Mouse (Mus musculus) ES-E14 (cell line): ENCODE data around the gene Vmn1r202. TPM values are rescaled to one million over a fixed set of nuclear protein-coding genes. Genes with fewer than 3 reads are reported as not detected.
"Not testable (repeated sequence)": the region's sequence is repeated elsewhere in the genome, so short reads cannot be mapped to it uniquely, and the experiment has no call there.

Source experiments
- DNase-seq: peaks from one replicate; pipeline ENCODE4 v3.0.0-alpha.2; 2013; ENCODE audit warnings: low read depth, low spot score
- H3K27ac ChIP-seq: 2 replicates; pipeline ENCODE4 v1.5.1; 2012; ENCODE audit warnings: low read depth, mild to moderate bottlenecking, low read length, moderate library complexity, mixed read lengths; ENCODE audit not compliant: poor library complexity, insufficient read depth, severe bottlenecking
- H3K36me3 ChIP-seq: 2 replicates; pipeline ENCODE4 v1.6.1; 2012; ENCODE audit warnings: mild to moderate bottlenecking, low read length, moderate library complexity, mixed read lengths; ENCODE audit not compliant: control insufficient read depth, poor library complexity, insufficient read depth, severe bottlenecking
- H3K4me1 ChIP-seq, 2 experiments: fragments of 150-350 bp in 1 of 2; sonication (generic) in 1 of 2; 2 replicates each; pipeline ENCODE4 v1.6.1; 2012; ENCODE audit warnings: low read length in 2 of 2, mild to moderate bottlenecking in 1 of 2, mixed read lengths in 1 of 2; ENCODE audit not compliant: control insufficient read depth in 2 of 2, insufficient read depth in 2 of 2, poor library complexity in 1 of 2
- H3K4me3 ChIP-seq, 2 experiments: fragments of 150-350 bp in 1 of 2; sonication (generic) in 1 of 2; 2 replicates each; pipeline ENCODE4 v1.5.1; 2012; ENCODE audit warnings: low read length in 2 of 2, low read depth in 1 of 2, mild to moderate bottlenecking in 1 of 2, mixed read lengths in 1 of 2; ENCODE audit not compliant: insufficient read depth in 1 of 2, poor library complexity in 1 of 2, severe bottlenecking in 1 of 2
- H3K9ac ChIP-seq: 2 replicates; pipeline ENCODE4 v1.6.1; 2012; ENCODE audit warnings: low read depth, mild to moderate bottlenecking, low read length, mixed read lengths; ENCODE audit not compliant: poor library complexity, insufficient read depth, severe bottlenecking
- H3K9me3 ChIP-seq: fragments of 150-350 bp; sonication (generic); 2 replicates; pipeline ENCODE4 v1.6.1; 2012; ENCODE audit warnings: low read depth, mild to moderate bottlenecking, low read length; ENCODE audit not compliant: control insufficient read depth, insufficient read depth
- CHD2 ChIP-seq: IDR thresholded peaks from 2 replicates; pipeline ENCODE4 v1.6.1; 2014; ENCODE audit warnings: mild to moderate bottlenecking, low read depth, low read length, inconsistent platforms
- HCFC1 ChIP-seq: IDR thresholded peaks from 2 replicates; pipeline ENCODE4 v1.6.1; 2012; ENCODE audit warnings: low read length, inconsistent platforms, borderline replicate concordance; ENCODE audit not compliant: insufficient read depth
- MAFK ChIP-seq: IDR thresholded peaks from 2 replicates; pipeline ENCODE4 v1.6.1; 2014; ENCODE audit warnings: mild to moderate bottlenecking, low read depth, low read length, inconsistent platforms; ENCODE audit not compliant: insufficient read depth
- ZC3H11A ChIP-seq: IDR thresholded peaks from 2 replicates; pipeline ENCODE4 v1.6.1; 2012; ENCODE audit warnings: low read depth, mild to moderate bottlenecking, inconsistent platforms, low read length, borderline replicate concordance
- ZNF384 ChIP-seq: IDR thresholded peaks from 2 replicates; pipeline ENCODE4 v1.6.1; 2012; ENCODE audit warnings: low read depth, low read length, inconsistent platforms
- in situ Hi-C, 2 experiments: fragments of 600-800 bp; cut with MboI; formaldehyde crosslinking; loops; one replicate each; pipeline ENCODE4 v1.15.1; 2025; ENCODE audit warnings: low sequenced_read_pairs in 2 of 2, inconsistent platforms in 1 of 2; ENCODE audit not compliant: unreplicated experiment in 2 of 2
- total RNA-seq: library from RNA; depleted of rRNA; stranded (reverse); fragments of 300-350 nt; gene quantifications from 2 replicates; pipeline ENCODE4 v1.2.3, GENCODE M21; 2012; rRNA removed

Vmn1r202 gene
- not detected in 2 replicates for total RNA-seq

DNA sequence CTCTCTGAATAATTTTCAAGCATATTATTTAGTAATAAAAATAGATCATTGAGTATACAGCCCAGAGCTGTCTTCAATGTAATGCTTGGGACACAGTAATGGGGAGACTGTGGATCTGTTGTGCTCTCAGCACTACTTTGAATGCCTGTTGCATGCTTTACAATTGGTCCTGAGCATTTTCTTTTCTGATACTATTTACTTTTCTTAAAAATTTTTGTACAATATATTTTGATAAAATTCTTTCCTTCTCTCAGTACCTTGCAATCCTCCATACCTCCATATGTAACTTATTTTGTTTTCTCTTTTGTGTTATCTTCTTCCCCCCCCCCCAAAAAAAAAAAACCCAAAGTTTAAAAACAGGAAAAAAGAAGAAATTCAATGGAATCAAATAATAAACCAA is at the start of gene Vmn1r202:
Gene Vmn1r202 (minus strand): TSS at position 101 of the 400 bp plus-strand sequence.
- no peaks in the 10 kb centered on the region for H3K4me1 ChIP-seq
- no peak for TF ChIP-seq MAFK
- no peak for TF ChIP-seq ZNF384
- no peak for TF ChIP-seq ZC3H11A
- no peak for TF ChIP-seq HCFC1
- TF ChIP-seq CHD2: no peak
- no peak within 1 kb of the TSS for H3K9ac ChIP-seq
- H3K27ac ChIP-seq: no peak within 1 kb of the TSS
- DNase-seq: no peak
- in situ Hi-C loops: no loop called here
- no peak within 1 kb of the TSS for H3K4me3 ChIP-seq
- no peaks in the 10 kb centered on the region for H3K9me3 ChIP-seq
- no peaks in the 10 kb centered on the region for H3K36me3 ChIP-seq

DNA sequence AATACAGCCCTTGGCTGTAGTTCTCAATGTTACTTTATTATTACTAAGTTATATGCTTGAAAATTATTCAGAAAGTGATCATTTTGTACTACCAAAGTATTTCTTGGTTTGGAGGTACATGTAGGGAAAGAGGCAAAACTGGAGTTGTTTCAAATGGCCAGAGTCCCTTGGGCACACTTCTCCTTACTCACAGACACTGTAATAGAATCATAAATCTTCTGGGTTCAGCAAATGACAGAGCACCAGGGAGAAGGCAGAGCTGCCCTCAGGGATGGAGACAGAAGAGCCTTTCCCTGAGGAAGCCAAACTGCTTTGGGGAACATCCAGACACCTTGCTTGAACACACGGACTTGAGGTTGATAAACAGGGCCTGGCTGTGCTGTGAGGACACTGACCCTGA is 47.7 kb upstream of the Vmn1r202 start, which contains the start of gene Vmn1r204:
Gene Vmn1r204 (plus strand): TSS at position 301 of the 400 bp plus-strand sequence.
- H3K4me1 ChIP-seq, DNase-seq, in situ Hi-C loops, H3K9me3 ChIP-seq, H3K27ac ChIP-seq, H3K9ac ChIP-seq, H3K36me3 ChIP-seq, H3K4me3 ChIP-seq: not testable (repeated sequence)

DNA sequence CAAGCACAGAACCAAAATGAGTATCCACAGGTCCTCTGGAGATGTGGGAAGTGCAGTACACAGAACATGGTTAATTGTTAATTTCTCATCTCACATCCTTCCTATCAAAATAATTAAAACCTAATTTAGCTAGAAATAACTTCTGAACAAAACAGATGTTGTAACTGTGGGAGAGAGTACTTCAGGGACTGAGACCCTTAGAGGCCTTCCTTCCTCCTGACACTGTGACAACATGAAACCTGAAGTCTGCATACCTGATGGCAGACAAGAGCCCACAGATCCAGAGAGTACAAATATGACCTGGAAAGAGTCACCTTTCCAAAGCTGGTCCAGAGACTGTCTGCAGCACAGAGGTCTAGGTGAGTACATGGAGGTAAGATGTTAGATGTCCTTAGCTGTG is 12.6 kb upstream of the Vmn1r202 start, which contains the start of gene Vmn1r203:
Gene Vmn1r203 (plus strand): TSS at position 301 of the 400 bp plus-strand sequence.
- no peak for TF ChIP-seq MAFK
- TF ChIP-seq ZC3H11A: no peak
- TF ChIP-seq CHD2: no peak
- TF ChIP-seq ZNF384: no peak
- TF ChIP-seq HCFC1: no peak
- no peak for DNase-seq
- Histone ChIP-seq H3K27ac (no peak within 1 kb of the TSS), H3K9me3 (no peaks in the 10 kb centered on the region), H3K4me3 (no peak within 1 kb of the TSS), H3K4me1 (no peaks in the 10 kb centered on the region), H3K9ac (no peak within 1 kb of the TSS), H3K36me3 (no peaks in the 10 kb centered on the region)
- in situ Hi-C loops: no loop called here

DNA sequence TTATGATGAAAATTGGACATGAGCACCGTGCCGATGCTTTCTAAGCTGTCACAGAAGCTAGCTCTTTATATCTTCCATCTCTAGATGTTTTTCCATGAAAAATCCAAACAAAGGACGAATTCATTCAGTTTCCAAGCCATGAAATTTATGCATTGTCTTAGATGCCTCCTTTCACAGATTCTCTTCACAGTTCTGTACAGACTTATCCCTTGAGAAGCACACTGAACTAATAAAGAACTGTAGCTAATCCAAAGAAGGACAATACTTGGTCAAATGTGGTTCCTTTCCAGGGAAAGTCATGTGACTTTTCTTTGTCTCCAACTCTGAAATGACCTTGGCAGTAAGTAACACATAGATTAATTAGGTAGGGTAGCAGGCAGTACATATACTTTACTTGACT is 2.8 kb downstream of the Vmn1r202 start:
- DNase-seq: no peak
- no peak overlapping the region for H3K27ac ChIP-seq
- H3K9ac ChIP-seq: no peak overlapping the region
- TF ChIP-seq HCFC1 (no peak), CHD2 (no peak), ZC3H11A (no peak), ZNF384 (no peak), MAFK (no peak)
- no peak overlapping the region for H3K4me3 ChIP-seq
- no peaks in the 10 kb centered on the region for H3K9me3 ChIP-seq
- H3K4me1 ChIP-seq: no peaks in the 10 kb centered on the region
- no peaks in the 10 kb centered on the region for H3K36me3 ChIP-seq
- in situ Hi-C loops: no loop called here

DNA sequence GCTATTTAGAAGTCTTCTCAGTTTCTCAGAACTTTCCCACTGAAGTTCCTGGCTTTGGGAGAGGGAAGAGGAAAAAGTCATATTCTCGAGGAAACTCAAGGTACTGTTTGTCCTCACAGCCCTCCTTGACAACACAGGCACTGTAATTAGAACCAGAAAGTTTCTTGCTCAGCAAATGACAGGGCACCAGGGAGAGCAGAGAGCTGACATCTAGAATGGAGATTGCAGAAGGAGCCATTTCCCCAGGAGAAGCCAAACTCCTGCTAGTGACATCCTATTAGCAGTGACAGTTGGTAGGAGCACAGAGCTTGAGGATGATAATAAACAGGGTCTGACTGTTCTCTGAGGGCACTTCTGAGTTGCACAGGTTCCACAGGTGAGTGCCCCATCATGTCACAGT is 33.6 kb downstream of the Vmn1r202 start, which contains the start of gene Vmn1r201:
Gene Vmn1r201 (plus strand): TSS at position 301 of the 400 bp plus-strand sequence.
- Histone ChIP-seq H3K9me3 (no peaks in the 10 kb centered on the region), H3K4me1 (no peaks in the 10 kb centered on the region), H3K27ac (no peak within 1 kb of the TSS), H3K4me3 (no peak within 1 kb of the TSS), H3K36me3 (no peaks in the 10 kb centered on the region), H3K9ac (no peak within 1 kb of the TSS)
- TF ChIP-seq ZNF384 (no peak), ZC3H11A (no peak), HCFC1 (no peak), CHD2 (no peak), MAFK (no peak)
- in situ Hi-C loops: no loop called here
- DNase-seq: no peak
